Mouse (Mus musculus): ENCODE data around the gene Fam178b.

GRCm38 (mm10) chr1:36583408-36584116 is 99.4 kb downstream of the Fam178b start:
- TF ChIP-seq CTCF (IDR thresholded peaks at IDR 0.05; ENCODE audit: control insufficient read depth, insufficient read depth, insufficient read length) (no peak), FOSL1 (IDR thresholded peaks at IDR 0.05; ENCODE audit: insufficient read depth, low read length, poor library complexity, severe bottlenecking) (no peak), CEBPB (IDR thresholded peaks at IDR 0.05; ENCODE audit: low read depth) (no peak), USF1 (IDR thresholded peaks at IDR 0.05; ENCODE audit: low read depth) (no peak)

All from C2C12 (cell line).